Mouse (Mus musculus): ENCODE measurements at regions not wholly inside any gene's neighbourhood (a gene's known extent, or its start where the extent isn't known, plus 50 kb on each side); places are given as distances from the start of the nearest gene placed in this dataset.

- Histone ChIP-seq H3K9ac (ENCODE audit: insufficient read depth, low read depth, low read length, poor library complexity, severe bottlenecking) (no peak overlapping the region), H3K4me1 (ENCODE audit: control insufficient read depth in 2 of 2, insufficient read depth in 2 of 2, low read length in 2 of 2, poor library complexity in 1 of 2) (no peaks in the 10 kb centered on the region), H3K36me3 (ENCODE audit: control insufficient read depth, insufficient read depth, low read length, poor library complexity, severe bottlenecking) (no peaks in the 10 kb centered on the region), H3K4me3 (ENCODE audit: insufficient read depth in 1 of 2, low read depth in 1 of 2, low read length in 2 of 2, poor library complexity in 1 of 2, severe bottlenecking in 1 of 2) (no peak overlapping the region), H3K9me3 (ENCODE audit: control insufficient read depth, insufficient read depth, low read depth, low read length) (no peaks in the 10 kb centered on the region), H3K27ac (ENCODE audit: insufficient read depth, low read depth, low read length, poor library complexity, severe bottlenecking) (no peak overlapping the region)
- peak; percentile 29 for DNase-seq (ENCODE audit: low read depth, low spot score)
- peak; percentile 52; the same call in 1 of the 2 replicates for TF ChIP-seq ZNF384 (IDR thresholded peaks at IDR 0.05; ENCODE audit: low read depth, low read length)
- TF ChIP-seq CHD2 (IDR thresholded peaks at IDR 0.05; ENCODE audit: low read depth, low read length) = no peak
- TF ChIP-seq ZC3H11A (IDR thresholded peaks at IDR 0.05; ENCODE audit: borderline replicate concordance, low read depth, low read length) = peak; percentile 68; the same call in 1 of the 2 replicates
- in situ Hi-C loops (cut with MboI; ENCODE audit: low sequenced_read_pairs in 2 of 2, unreplicated experiment in 2 of 2) = no loop called here
Observed at GRCm38 (mm10) chr17:91216429-91216828, 123.6 kb upstream of the Nrxn1 start.

GRCm38 (mm10) chr17:91182574-91182973 is 89.7 kb upstream of the Nrxn1 start:
- no peak overlapping the region for H3K27ac ChIP-seq (ENCODE audit: insufficient read depth, low read depth, low read length, poor library complexity, severe bottlenecking)
- TF ChIP-seq CHD2 (IDR thresholded peaks at IDR 0.05; ENCODE audit: low read depth, low read length) = no peak
- TF ChIP-seq ZNF384 (IDR thresholded peaks at IDR 0.05; ENCODE audit: low read depth, low read length) = no peak
- TF ChIP-seq MAFK (IDR thresholded peaks at IDR 0.05; ENCODE audit: insufficient read depth, low read depth, low read length) = no peak
- TF ChIP-seq ZC3H11A (IDR thresholded peaks at IDR 0.05; ENCODE audit: borderline replicate concordance, low read depth, low read length) = no peak
- no peak overlapping the region for H3K9ac ChIP-seq (ENCODE audit: insufficient read depth, low read depth, low read length, poor library complexity, severe bottlenecking)
- no peak for DNase-seq (ENCODE audit: low read depth, low spot score)
- H3K36me3 ChIP-seq (ENCODE audit: control insufficient read depth, insufficient read depth, low read length, poor library complexity, severe bottlenecking) = no peaks in the 10 kb centered on the region
- H3K4me1 ChIP-seq (ENCODE audit: control insufficient read depth in 2 of 2, insufficient read depth in 2 of 2, low read length in 2 of 2, poor library complexity in 1 of 2) = no peaks in the 10 kb centered on the region
- H3K9me3 ChIP-seq (ENCODE audit: control insufficient read depth, insufficient read depth, low read depth, low read length) = no peaks in the 10 kb centered on the region
- H3K4me3 ChIP-seq (ENCODE audit: insufficient read depth in 1 of 2, low read depth in 1 of 2, low read length in 2 of 2, poor library complexity in 1 of 2, severe bottlenecking in 1 of 2) = no peak overlapping the region
- in situ Hi-C loops (cut with MboI; ENCODE audit: low sequenced_read_pairs in 2 of 2, unreplicated experiment in 2 of 2) = no loop called here

- H3K4me3 ChIP-seq (ENCODE audit: insufficient read depth in 1 of 2, low read depth in 1 of 2, low read length in 2 of 2, poor library complexity in 1 of 2, severe bottlenecking in 1 of 2) = no peak overlapping the region
- H3K27ac ChIP-seq (ENCODE audit: insufficient read depth, low read depth, low read length, poor library complexity, severe bottlenecking) = no peak overlapping the region
- H3K4me1 ChIP-seq (ENCODE audit: control insufficient read depth in 2 of 2, insufficient read depth in 2 of 2, low read length in 2 of 2, poor library complexity in 1 of 2) = no peaks in the 10 kb centered on the region
- no peaks in the 10 kb centered on the region for H3K9me3 ChIP-seq (ENCODE audit: control insufficient read depth, insufficient read depth, low read depth, low read length)
- in situ Hi-C loops (cut with MboI; ENCODE audit: low sequenced_read_pairs in 2 of 2, unreplicated experiment in 2 of 2) = no loop called here
- no peaks in the 10 kb centered on the region for H3K36me3 ChIP-seq (ENCODE audit: control insufficient read depth, insufficient read depth, low read length, poor library complexity, severe bottlenecking)
- no peak overlapping the region for H3K9ac ChIP-seq (ENCODE audit: insufficient read depth, low read depth, low read length, poor library complexity, severe bottlenecking)
- TF ChIP-seq ZC3H11A (IDR thresholded peaks at IDR 0.05; ENCODE audit: borderline replicate concordance, low read depth, low read length) (no peak), HCFC1 (IDR thresholded peaks at IDR 0.05; ENCODE audit: borderline replicate concordance, insufficient read depth, low read length) (no peak), CHD2 (IDR thresholded peaks at IDR 0.05; ENCODE audit: low read depth, low read length) (no peak), ZNF384 (IDR thresholded peaks at IDR 0.05; ENCODE audit: low read depth, low read length) (no peak), MAFK (IDR thresholded peaks at IDR 0.05; ENCODE audit: insufficient read depth, low read depth, low read length) (no peak)
- no peak for DNase-seq (ENCODE audit: low read depth, low spot score)
Observed at GRCm38 (mm10) chr17:91161834-91162233, 69.0 kb upstream of the Nrxn1 start.
